Mouse (Mus musculus) 3134 (cell line): Measurements from ENCODE around the gene Trappc12.

Experiments
- DNase-seq: peaks from one replicate; pipeline ENCODE4 v3.0.0-alpha.2; 2011; ENCODE audit warnings: low spot score; ENCODE audit not compliant: insufficient read length; ENCODE audit errors: extremely low read depth

The Trappc12 gene

DNA sequence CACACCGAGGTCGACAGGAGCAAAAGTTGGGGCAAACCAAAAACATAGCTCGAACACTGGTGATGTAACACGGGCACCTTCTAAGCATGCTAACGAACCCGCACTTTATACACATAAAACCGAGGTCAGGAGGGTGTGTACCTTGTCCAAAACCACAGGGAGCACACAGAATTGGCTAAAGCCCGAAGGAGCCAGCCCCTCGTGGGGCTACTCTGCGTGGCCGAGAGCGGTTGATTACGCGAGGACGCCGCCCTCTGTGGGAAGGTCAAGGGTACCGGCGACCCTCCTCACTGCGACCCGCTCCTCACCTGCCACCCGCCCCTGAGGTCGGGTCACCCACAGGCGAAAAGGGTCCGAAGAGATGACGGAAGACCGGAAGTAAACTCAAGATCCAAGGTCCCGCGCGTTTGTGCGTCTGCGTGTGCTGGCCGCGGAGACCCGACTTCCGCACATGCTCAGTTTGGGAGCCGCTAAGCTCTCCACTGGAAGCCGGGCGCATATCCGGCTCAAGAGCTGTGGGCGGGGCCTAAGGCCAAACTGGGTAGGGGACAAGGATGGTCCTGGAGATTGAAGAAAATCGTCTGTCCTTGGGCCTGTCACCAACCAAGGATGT, at the start of gene Trappc12:
Gene Trappc12, minus strand, starts transcription at position 452 of the 613 bp plus-strand sequence.
- peak; percentile 87 for DNase-seq

DNA sequence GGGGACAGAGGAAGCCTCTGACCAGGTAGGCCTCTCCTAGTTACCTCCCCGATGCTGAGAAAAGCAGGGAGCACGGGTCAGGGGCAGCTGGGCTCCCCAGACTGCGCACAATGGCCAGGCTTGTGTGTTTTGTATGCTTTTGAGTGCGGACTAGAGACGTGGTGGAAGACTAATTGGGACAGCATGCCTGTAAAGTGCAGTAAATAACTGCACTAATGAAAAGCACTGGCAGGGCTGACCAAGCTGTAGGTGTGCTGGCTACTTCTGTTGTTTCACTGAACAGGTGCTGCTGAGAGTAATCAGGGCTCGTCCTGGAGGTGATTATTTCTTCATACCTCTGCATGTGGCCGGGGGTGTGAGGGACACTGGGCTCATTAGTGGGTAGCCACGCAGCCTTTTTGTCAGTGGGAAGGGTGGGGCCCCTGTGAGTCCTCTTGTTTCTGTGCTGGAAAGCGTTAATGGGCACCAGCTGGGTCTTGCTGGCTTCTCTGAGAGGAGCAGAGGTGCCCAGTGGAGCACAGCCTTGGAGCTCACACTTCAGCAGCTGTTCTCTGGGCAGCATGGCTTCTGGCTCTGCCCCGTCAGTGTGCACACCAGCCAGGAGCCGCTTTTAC, 49.6 kb upstream of the Trappc12 start:
- no peak for DNase-seq

DNA sequence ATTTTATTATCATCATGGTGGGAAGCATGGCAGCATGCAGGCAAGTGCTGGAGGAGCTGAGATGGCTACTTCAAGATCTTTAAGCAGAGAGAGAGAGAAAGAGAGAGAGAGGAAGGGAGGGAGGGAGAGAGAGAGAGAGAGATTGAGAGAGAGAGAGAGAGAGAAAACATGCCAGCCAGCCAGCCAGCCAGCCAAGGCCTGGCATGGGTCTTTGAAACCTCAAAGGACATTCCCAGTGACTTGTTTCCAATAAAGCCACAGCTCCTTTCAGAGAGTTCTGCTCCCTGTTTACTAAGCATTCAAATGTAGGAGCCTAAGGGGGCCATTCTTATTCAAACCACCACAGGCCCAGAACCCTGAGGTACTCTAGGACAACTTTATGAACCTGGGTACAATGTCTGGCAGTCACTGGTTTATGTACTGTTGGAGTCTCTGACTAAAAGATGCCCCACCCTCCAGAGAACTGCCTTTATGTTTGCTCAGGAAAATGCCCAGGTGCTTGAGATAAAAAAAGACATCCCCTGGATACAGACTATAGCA, 46.7 kb upstream of the Trappc12 start:
- DNase-seq: no peak

DNA sequence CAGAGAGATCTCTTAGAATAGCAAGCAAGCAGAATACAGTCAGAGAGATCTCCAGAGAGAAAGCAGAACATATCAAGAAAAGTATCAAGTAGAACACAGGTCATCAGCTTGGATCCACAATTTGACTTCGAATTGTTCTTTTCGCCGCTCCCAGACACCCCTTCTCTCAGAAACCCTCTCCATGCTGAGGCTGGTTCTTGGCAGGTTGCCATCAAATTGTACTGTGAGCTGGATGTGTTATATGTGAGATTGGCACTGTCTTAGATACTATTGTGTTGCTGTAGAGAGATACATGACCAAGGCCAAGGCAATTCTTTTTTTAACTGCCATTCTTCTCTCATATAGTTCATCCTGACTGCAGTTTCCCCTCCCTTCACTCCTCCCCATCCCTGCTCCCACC, 44.8 kb upstream of the Trappc12 start:
- no peak for DNase-seq

DNA sequence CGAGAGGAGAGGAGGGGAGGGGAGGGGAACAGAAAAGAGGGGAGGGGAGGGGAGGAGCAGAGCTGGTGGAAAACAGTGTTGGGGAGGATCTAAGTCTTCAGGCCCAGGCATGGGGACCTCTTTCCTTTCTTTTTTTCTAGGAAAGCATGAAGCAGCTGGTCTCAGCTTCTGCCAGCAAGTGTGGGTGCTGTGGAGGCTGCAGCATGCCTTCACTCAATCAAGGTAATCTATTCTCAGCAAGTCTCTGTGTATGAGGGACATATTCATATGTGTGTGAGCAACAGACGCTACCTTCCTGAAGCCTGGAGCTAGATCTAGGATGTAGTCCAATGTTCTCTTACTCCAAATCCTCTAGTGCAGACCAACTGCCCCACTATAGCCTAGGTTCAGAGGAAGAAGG, 43.4 kb upstream of the Trappc12 start:
- DNase-seq: no peak

DNA sequence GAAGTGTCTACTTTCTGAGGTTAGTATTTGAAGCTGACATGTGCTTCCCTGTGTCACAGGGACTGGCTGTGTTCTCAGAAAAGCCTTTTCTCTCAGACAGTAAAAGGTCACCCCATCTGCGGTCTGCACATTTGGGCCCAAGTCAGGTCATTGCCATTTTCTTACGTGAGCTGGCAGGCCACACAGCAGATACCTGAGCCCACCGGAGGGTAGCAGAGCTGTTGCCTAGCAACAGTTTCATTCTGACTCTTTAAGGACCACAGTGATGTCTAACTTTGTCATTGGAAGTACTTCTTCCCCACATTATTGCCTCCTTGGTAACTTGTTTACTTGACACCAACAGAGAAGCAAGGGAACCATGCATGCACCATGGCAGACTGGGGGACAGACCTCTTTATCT, 42.3 kb upstream of the Trappc12 start:
- DNase-seq: no peak

DNA sequence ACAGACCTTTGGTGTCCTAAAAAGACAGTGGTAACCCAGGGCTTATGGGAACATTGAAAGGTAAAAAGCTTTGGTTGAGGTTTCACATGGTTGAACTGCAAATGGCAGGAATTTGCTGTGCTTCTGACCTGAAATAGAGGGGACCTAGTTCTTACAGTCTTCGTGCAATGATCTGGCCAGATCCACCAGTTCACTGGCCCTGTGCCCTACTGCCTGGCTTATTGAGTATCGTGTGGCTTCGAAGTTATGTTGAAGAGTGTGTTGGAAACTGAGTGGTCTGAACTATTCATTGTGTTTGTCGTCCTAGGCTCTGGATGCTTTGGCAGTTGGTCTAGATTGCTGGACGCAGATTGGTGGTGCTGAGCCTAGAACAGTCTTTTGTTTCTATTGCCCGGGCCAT, 36.0 kb upstream of the Trappc12 start:
- no peak for DNase-seq

DNA sequence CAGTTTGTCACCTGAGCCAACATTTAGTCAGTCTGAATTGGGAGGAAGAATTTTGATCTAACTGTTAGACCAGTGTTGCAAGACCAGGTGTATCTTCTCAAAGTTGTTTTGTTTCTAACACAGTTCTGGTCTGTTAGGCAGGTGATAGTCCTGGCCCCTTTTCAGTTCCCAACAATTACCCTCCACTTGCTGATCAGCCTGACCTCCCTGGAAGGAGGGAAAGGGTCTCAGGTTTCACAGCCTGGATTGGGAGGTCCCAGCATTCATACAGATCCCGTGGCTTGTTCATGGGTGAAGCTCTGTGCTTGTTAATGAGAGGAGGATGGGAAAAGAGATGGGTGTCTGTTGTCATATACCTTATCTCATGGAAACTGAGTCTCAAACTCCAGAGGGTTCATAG, 35.0 kb upstream of the Trappc12 start:
- no peak for DNase-seq

DNA sequence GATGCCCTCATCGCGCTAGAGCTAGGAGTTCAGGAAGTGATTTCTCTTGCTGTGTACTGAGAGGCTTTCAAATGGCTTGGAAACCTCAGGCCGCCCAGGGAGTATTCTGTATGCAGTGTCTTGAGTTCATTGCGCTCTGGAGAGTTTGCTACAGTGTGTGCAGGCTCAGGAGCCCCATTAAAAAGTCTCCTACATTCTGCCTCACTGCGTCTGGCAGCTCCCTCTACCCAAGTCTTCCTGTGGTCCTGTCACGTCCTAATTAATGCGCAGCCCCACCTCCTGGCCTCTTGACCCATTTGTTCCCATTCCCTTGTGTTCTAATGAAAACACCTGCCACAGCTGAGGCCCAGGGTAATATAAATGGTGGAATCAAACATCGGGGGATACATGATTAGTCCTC, 34.6 kb upstream of the Trappc12 start:
- DNase-seq: no peak

DNA sequence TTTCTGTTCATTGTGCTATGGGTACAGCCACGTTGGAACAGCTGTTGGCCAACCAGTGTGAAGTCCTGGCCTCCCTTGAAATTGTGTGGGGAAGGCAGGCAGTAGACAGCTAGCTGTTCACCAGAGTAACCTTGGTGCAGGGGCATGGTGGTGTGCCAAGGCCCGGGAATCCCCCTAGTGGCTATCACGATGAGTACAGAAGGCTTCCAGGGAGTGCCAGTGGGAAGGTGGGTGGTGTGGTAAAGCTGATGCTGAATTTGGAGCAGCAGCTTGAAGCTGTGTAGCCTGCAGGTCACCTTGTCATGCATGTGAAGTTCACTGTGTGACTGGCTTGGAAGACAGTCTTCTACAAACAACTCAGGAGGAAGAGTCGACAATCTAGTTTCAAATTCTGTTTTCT, 34.1 kb upstream of the Trappc12 start:
- no peak for DNase-seq

DNA sequence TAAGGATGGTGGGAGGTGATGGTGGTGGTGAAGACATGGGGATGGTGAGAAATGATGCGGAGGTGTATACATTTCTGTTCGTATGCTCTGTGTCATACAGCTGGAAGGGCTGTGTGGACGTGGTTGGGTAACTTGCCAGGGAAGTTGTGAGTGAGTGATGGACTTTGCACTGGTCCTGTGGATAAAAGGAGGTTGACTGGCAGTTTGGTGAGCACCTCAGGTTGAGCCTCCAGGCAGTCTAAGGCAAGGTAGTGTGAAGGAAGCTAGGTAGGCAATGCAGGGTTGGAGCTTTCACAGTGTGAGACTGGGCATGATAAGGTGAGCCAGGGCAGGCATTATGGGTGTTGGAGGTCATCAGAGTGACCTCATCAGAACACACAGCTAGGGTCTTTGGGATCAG, 32.4 kb upstream of the Trappc12 start:
- DNase-seq: no peak

DNA sequence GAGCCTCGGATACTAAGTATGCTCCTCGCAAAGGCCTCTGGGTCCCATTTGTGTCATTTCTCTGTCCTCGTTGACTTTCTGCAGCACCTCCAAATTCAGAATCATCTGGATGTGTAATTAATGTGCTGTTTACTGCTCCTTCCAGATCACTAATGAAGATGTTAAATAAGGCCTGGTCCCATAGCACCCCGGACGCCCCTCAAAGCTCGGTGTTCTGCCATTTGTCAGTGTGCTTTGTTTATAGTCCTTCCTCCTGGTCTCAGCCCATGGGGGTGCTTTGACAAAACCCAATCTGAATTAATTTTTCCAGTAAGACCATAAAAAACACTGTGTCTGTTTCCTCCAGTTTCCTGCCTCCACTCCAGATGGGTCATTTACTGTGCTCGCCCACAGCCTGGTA, 29.9 kb upstream of the Trappc12 start:
- no peak for DNase-seq

DNA sequence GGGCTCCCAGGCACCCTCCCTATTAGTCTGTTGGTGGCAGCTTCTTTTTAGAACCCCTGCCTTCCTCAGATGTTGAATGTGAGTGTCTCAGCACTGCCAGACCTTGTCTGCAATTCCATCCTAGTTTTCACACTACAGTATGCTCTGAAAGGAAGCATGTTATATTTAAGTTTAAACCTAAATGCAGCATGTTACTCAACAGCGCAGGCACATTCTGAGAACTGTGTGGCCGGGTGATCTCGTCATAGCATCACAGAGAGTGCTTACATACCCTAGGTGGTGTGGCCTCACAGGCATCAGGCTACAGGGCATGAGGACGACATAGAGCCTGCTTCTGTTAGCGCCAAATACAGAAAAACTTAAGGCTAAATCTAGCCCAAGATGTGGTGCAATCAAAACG, 25.4 kb upstream of the Trappc12 start:
- no peak for DNase-seq

DNA sequence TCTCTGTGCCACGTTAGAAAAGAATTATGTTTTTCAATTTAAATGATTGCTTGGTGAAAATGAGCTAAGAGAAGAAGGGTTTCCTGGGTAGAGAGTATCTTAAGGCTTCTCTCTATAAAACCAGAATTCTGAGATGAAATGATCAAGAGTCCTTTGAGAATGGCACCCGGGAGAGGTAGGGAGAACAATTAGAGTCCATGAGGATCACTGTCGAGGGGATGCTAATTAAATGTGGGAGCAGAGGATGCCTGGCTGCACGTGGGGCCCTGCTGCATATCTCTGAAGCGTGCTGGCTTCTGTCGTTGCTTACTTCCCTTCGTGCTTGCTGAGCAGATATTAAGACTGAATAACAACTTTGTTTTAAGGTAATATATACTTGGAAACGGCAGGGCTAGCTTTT, 24.8 kb upstream of the Trappc12 start:
- DNase-seq: no peak

DNA sequence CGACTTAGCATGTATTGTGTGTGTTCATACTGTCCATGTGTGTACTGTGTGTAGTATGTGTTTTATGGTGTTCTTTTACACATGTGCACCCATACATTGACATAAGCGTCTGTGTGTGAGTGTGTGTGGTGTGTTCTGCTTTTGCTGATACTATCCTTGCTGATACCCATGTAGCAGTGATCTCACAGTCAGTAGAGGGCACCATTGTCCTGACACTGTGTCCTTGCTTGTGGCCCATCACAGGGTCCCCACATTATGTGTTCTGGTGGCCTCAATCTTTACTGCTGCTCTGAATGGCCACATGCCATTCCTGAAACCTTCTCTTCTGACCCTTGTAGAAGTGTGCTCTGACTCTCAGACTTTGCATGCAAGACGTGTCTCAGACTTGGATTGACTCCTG, 23.5 kb upstream of the Trappc12 start:
- DNase-seq: no peak

DNA sequence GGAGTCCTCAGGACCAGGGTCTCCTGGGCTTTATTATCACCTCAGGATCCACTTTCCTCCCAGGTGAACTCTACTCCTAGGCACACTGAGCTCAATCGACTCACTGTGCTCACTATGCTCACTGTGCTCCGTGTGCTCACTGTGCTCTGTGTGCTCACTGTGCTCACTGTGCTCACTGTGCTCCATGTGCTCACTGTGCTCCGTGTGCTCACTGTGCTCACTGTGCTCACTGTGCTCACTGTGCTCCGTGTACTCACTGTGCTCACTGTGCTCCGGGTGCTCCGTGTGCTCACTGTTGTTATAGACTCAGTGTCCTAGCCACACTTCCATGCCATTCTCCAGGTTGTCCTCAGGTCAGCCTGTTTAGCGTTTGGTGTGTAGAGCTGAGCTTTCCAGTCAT, 19.7 kb upstream of the Trappc12 start:
- DNase-seq: peak; percentile 11

DNA sequence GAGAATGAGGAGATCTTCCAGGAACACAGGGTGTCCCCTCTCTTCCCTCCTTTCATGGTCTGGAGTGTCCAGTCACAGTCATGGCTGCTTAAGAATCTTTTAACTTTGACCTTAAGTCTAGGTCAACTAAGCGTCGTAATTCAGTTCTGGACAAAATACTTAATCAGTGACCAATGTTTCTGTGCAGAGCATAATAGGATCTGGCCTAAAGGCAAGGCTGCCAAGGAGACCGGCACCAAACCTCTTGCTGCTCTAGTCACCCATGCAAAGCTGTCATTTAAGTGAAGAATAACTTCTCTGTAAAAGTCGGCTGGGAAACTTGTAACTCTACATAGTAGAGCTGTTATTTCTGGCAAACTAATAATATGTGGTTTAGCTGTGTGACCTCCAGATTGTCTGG, 5.7 kb upstream of the Trappc12 start:
- DNase-seq: no peak

DNA sequence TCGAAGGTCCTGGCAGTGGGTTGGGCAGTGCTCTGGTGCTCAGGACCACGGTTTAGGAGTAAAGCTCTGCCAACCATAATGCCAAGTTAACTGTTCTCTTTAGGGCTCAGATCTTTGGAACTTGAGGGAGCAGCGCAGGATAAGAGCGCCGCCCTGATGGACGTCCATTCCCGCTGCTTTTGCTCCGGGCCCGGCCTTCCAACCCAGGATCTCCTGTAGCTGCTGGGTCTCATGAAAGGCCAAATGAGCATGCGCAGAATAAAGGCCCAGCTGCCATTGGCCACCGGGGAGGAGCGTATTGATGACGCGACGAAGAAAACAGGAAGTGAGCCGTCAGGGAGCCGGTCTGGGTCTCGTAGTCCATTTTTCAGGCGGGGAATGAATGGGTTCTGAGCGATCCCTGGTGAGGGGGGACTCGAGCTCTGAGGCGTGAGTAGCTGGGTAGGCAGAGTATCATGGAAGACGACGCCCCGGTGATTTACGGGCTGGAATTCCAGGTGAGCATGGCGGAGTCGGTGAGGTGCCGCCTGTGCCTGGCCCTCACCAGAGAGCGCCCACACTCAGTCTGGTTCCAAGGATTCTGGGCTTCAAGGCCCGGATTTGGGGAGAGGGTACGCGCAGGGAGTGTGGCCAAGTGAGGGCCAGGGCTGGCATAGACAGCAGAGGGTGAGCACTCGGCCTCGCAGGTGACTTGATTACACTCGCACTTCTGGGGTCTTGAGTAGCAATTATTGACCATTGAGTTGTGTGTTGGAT, 1.4 kb upstream of the Trappc12 start, which contains the start of gene Eipr1:
Gene Eipr1, plus strand, starts transcription at position 296 of the 756 bp plus-strand sequence.
- peak; percentile 79 for DNase-seq

DNA sequence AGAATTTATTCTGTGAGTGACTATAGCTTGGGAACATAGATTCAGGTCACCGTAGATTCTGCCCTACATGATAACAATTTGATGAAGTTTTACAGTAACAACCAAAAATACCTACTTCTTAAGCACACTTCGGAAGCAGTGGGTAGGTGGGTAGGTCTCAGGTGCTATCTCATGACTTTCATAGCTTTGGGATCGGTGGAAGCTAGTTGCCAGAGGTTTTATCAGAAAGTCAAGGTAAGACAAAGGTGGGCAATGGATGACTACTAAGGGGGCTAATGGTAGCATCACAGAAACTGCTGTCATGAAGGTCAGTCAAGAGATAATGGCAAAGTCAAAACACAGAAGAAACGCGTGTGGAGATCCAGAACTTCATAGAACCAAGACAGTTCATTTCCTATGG, 604 bp upstream of the Trappc12 start:
- no peak for DNase-seq

DNA sequence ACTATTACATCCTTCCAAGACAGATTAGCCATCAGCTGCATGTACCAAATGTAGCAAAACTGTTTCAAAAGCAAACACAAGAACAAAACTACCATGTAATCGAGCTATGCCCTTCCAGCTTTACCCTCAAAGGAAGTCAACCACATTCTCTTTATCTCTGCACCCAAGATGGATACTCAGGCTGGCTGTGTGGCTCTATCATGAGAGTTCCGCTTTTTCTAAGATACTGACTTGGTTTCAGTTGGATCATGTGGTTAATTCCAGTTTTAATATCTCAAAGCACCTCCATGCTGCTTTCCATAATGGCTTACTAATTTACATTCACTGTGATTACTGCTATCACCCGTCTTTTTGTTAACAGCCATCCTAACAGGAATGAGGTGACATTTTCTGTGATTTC, 6.9 kb downstream of the Trappc12 start:
- no peak for DNase-seq

DNA sequence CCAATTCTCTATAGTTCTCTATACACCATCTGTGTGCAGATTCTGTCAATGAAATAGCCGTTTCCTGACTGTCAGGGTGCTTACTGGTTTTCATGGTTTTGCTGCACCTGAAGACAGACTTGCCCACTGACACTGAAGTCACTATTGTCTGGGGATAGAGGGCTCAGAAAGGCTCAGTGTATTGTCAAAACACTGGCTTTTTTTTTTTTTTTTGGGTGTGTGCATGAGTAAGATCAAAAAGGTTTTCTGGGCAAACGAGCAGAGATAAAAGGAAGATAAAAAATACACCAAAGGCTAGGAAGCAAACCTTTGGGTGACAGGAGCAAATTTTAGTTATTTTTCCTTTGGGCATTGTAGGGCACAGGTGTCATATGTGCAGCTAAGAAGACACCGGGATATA, 15.0 kb downstream of the Trappc12 start:
- DNase-seq: no peak

DNA sequence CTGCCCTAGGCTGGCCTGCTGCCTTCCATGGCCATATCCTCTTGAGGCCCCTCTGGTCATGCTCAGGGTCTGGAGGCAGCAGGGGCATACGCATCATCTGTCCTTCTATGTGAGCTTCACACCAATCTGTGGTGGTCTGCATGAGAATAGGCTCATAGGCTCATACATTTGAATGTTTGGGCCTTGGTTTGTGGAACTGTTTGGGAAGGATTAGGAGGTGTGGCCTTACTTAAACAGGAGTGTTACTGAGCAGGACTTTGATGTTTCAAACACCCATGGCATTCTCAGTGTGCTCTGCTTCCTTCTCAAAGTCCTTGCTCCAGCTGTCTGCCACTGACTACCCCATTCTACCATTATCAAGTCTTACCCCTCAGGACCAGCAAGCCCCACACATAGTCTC, 16.0 kb downstream of the Trappc12 start:
- DNase-seq: no peak
